Mouse (Mus musculus): ENCODE results near the gene Gm20479.
A peak's percentile ranks its signal among the peaks of the same experiment; 100 is the strongest.

The Gm20479 gene

DNA sequence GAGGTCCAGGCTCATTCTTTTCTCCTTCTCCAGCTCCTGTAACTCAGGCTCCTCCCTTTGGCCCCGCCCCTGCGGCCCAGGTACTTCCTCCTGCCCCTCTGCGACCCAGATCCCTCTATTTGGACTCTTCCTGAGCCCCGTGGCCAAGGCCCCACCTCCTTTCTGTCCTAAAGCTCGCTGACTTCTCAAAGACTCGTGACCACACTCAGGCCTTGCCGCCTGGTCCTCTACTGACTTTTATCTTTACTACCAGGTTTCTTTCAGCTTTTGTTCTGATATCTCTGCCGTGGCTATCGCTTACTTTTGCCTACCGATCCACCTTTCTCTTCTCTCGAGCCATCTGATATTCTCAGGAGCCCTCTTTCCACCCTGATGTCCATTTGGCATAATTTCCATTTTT, 10.8 kb upstream of the Gm20479 start:
- DNase-seq (ENCODE audit: low spot score), result no peak

DNA sequence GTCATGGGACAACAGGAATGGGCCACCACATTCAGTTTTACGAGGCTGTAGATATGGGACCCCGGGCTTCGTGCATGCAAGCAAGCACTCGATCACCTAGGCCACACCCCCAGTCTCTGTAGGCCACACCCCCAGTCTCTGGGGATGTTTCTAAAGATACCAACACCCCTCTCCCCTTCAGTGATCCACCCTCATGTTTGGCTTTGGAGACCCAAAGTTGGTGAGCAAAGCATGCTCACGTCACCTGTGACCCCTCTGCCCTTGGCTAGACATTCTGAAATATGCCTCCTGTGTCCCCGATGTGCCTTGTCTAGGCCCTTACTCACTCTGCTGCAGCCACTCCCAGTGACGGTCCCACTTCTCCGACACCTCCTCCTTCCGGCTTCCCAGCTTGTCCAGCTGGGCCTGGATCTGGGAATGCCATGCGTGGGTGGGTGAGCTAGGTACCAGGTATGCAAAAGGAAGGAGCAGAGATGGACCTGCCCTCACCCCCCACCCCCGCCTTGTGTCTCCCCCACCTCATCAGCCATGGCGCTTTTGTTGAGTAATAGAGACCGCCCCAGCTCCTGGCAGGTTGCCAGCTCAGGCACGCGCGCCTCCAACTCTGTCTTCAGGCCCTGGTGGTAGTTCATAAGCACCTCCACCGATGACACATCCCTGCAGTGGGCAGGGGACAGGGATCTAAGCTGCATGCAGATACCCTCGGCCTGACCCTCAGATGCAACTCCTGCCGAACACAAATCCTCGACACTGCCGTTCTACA, 9.0 kb upstream of the Gm20479 start:
- no peak for DNase-seq (ENCODE audit: low spot score)

DNA sequence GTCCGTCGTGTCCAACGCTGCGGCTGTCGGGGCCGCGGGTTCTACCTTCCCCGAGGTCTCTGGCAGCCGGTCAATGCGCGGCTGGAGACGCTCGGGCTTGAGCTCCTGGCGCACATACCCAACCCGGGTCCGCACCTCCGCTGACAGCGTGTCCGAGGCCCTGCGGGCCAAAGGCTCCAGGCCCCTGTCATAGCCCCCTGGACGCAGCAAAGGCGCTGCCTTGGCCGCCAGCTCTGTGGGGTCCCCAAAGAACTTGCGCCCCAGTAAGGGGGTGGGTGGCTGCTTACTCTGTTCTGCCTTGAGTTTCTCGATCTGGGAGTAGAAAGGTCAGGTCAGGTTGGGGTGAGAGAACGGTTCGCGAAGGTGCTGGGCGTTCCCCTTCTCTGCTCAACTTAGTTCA, 7.2 kb upstream of the Gm20479 start:
- DNase-seq (ENCODE audit: low spot score), result no peak

DNA sequence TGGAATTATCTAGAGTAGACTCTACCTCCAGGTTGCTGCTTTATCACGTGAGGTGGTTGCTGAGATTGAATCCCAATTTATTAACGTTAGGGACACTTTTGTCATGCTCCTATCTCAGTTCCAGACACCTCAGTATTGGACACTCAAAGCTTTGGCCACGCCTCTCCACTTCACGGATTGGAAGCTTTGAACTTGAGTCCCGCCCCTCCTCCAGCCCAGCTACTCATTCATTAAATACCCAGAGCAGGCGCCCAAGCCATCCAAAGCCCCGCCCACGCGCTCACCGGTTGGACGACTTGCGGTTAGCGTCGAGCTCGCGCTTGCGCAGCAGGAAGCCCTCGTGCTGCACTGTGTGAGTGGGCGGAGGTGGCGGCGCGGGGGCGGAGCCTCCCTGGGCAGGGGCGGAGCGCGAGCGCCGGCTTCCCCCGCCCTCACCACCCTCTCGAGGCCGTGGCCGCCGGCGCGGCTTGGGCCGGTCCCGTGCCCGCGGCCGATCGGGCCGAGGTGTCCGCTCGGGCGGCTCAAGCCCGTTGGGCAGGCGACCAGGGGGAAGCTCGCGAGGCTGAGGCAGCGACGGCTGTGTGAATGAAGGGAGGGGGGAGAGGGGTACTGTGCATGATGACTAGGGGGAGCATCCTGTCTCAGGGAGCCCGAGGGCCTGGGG, 4.2 kb upstream of the Gm20479 start:
- peak; percentile 98 for DNase-seq (ENCODE audit: low spot score)

DNA sequence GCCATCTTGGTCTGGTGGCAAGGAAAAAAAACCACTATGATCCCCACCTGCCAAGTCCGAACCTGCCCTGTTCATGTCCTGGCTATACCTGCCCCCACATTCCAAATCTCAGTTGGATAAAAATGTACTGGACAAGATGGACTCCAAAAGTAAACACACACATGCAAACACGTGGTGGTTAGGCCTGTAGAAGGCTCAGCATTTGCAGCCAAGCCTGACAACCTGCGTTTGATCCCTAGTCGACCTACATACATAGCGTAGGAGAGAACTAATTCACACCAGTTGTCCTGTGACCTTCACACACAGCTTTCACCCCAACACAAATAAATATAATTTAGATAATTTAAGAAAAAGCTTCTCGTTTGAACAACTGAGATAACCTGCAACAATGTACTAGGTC, 3.5 kb upstream of the Gm20479 start:
- DNase-seq (ENCODE audit: low spot score), result no peak

DNA sequence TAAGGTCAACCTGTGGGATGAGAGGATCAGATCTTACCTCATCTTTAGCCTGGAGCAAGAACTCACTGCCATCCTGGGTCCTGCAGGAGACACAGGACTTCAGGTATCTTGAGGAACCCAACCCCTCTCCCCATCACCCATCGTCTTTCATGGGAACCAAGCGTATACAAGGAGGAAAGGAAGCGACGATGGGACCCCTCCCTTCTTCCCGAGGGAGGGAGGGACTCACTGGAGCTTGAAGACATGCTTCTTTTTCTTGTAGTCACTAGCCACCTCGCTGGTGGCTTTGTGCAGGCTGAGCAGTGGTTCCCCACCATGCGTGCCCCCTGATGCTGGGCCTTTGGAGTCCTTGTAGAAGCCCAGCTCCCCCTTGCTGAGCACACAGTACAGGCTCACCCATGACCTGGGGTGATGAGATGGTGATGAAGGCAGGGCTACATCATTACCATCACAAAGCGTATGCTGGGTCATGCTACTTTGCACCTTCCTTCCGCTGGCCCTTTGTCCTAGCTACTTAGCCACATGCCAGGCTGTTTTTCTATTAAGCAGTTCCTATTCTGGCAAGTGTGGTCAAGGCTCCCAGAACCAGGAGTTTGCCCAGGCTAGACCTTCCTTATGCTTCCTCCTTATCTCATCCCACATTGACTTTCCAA, 2.6 kb upstream of the Gm20479 start:
- DNase-seq (ENCODE audit: low spot score), result no peak

DNA sequence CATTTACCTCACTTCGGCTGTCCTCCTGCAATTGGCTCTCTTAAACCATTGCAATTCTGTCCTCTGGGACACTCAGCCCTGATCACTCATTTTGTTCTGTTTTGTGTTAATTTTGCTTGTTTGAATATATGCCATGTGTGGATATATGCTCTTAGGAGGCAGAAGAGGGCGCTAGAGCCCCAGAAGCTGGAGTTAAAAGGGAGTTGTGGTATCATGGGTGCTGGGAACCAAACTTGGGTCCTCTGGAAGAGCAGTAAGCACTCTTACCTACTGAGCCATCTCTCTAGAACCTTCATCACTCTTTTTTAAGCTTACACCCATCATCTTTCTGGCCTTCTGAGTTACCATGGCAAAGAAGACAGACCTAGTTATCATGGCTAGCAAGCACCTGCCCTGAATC, 1.9 kb upstream of the Gm20479 start:
- DNase-seq (ENCODE audit: low spot score), result no peak

DNA sequence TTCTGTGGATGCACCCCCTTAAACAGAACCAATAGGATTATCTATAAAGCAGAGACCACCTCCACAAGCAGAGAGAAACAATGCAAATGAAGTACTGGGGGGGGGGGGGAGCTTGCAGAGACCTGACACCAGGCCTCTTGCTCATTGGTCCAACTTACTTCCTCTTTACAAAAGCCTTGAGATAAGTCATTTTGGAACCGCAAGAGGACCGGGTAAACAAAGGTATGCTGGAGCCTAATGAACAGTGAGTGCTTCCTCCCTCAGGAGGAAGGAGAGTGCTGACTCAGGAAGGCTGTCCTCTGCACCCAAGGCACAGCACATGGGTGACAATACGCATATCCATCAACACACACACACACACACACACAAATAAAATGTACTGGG, 368 bp upstream of the Gm20479 start:
- DNase-seq (ENCODE audit: low spot score), result no peak

DNA sequence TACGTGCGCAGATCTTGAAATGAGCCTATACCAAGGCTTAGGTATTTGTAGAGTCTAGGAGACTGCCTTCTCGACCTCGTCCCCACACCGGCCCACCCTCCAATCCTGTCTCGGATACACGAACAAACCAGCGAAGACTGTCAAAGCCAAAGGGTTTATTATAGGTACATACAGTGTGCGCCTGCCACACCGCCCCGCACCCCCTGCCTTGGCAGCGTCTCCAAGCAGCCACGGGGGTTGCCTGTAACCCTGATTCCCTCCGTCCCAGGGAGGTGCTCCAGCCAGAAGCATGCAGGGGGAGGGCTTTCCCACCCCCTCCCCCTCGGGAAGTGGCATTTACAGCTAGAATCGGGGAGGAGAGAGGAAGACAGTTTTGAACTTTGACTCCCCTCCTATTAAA, 971 bp downstream of the Gm20479 start:
- DNase-seq (ENCODE audit: low spot score), result no peak

DNA sequence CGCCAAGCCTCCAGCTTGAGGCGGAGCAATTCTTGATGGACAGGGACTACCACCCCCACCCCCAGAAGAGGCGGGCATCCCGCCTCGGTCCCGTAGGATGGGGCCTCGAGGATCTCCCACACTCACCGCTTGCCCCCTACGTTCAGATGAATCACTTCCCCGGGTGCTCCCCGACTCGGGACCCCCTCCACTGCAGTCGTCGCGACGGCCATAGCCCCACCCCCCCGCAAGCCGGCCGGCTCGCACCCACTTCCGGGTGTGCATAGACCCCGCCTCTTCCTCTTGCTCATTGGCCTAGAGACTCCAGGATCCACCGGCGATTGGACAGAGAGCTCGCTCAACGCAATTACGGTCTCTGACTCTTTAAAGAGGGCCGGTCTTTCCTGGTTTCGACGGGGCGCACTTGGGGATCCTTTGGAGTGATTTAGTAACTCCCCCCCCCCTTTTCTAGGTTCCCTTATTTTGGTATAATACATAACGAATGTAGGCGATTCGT, 1.4 kb downstream of the Gm20479 start, which contains the start of gene Shkbp1:
Gene Shkbp1 (minus strand): TSS at position 275 of the 496 bp plus-strand sequence.
- DNase-seq (ENCODE audit: low spot score), result peak; percentile 66

DNA sequence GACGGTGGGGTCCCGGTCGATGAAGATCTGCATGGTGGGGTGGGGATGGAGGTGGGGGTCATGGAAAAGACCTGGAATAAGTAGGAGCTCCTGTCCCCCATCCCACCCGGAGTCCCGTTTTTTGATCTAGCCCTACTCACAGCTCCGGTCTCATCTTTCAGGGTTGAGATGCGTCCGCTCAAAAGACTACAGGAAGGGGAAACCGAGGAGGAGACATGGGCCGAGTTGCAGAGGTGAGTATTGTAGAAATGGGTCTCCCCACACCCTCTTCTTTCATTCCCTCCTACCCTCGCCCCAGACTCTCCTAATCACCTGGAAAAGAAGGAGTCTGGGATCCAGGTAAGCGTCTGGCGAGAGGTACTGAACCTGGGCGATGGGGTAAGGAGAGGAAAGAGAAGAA, 2.0 kb downstream of the Gm20479 start:
- no peak for DNase-seq (ENCODE audit: low spot score)

DNA sequence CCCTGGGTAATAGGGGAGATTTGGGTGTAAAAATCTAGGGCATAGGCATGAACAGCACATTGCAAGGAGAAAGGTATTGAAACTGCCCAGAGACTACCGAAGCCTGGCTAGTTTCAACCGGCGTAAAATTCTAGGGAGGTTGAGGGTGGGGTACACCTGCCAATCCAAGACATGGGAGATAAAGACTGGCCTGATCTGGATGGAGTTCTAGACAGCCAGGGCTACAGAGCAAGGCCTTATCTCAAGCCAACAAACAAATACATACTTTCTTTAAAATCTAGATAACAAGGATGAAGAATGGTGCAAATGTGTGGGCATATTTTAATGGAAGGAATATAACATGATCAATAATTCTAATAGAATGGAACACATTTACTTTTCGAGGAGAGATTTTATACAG, 2.4 kb downstream of the Gm20479 start:
- no peak for DNase-seq (ENCODE audit: low spot score)

DNA sequence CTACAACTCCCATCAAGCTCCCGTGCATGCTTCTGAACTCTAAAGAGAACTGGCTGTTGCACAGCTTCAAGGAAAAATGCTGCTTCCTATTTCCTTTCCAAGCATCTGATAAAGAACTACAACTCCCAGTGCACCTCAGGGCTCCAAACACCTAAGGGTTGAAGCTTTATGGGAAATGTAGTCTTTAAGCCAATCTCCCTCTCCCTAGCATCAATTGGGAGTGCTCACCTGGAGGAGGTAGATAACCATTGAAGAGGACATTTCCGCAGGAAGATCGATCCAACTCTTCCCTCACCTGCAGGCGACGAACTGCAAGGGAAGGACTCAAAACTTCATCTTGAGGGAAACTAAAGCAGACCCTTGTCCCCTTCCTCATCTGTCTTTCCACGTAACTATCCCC, 3.1 kb downstream of the Gm20479 start:
- DNase-seq (ENCODE audit: low spot score), result no peak

DNA sequence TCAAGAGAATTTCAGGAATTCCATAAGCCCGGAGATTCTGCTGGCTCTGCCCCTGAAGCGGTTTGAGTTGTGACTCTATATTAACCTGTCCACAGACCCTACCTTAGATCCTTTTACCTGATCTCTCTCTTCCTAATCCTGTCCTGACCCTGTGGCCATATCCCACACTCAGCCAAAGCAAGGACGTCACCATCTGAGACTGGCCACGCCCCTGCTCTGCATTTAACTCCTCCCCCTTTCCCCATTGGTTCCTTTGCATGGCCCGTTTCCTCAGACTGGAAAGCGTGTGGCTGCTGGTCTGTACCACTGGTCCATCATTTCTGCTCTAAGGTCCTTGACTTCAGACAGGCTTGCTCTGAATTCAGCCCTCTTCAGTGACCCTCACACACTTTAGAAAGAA, 11.8 kb downstream of the Gm20479 start:
- no peak for DNase-seq (ENCODE audit: low spot score)

DNA sequence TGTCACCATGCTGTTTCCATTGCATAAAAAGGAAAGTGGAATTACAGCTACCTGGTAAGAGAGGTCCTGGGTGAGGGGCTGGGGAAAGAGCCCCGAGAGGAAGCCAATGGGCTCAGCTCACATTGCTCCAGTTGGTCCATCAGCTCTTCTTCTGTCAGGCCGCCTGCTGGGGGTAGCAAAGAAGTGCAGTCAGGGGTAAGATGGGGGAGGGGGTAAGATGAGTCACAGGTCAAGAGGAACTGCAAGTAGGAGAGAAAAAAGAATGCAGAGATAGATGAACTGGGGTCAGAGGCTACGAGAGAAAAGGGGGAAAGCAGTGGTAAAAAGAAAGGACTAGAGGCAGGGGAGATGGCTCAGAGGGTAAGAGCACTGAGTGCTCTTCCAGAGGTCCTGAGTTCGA, 14.6 kb downstream of the Gm20479 start:
- DNase-seq (ENCODE audit: low spot score), result no peak

DNA sequence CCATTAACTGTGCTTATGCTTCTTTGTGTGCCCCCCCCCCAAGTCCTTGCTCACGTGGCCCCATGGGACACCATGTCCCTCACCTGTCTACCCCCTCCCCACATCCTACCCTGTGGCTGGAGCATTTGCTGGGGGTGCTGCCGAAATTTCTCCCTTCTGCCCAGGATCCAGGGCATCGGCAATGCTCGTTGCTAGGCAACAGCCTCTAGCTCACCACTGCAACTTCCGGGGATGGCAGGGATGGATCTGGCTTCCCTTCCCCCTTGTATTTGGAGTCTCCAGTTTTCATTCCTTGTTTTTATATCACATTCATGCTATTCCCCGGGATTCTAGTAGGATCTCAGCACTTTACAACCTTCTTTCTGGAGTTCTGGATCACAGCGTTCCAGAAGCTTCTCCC, 17.7 kb downstream of the Gm20479 start:
- no peak for DNase-seq (ENCODE audit: low spot score)

DNA sequence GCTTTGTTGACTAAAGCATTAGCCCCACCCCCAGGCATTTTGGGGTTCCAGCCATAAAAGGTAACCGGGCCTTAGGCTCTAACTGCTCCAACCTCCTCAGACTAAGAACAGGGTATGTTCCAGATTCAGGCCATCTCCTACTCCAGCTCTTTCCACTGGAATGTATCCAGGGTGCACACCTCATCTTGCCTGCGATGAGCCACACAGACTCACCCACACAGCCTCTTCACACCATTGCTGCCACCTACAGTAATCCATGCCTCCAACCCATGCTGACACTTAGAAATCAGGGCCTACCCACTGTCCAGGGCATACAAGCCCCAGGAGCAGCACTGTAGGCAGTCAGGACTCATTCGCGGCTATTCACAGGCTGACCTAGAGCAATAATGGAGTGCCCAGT, 18.1 kb downstream of the Gm20479 start:
- no peak for DNase-seq (ENCODE audit: low spot score)

DNA sequence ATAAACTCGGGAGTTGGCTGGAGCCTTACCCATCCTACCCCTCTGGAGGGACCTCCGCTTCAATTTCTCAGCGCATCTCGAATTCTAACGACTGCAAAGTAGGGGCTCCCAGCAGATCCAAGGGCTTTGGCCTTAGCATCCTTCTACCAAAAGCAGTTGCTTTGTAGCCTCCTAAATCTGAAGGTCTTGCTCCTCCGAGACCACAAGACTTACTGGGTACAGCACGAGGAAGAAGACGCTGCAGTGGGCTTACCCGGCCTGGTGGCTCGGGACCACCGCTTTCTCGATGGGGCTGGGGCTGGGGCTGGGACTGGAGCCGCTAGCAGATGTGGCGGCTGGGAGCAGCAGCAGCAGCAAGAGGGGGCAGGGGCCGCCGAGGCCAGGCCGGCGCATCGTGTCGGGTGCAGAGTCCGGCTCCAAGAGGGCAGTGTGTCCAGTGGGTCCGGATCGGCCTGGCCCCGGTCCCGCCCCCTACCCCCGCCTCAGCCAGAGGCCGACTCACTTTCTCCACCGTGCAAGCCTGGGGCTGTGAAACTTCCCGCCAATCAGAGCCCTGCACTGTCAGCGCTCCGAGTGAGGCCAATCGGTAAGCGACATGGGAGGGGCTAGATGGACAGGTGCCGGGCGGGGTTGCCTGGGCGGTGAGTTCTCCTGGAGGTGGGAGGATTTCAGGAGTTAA, 19.9 kb downstream of the Gm20479 start, which contains the start of gene Ltbp4:
Gene Ltbp4 (minus strand): TSS at position 518 of the 679 bp plus-strand sequence.
- DNase-seq (ENCODE audit: low spot score), result no peak

DNA sequence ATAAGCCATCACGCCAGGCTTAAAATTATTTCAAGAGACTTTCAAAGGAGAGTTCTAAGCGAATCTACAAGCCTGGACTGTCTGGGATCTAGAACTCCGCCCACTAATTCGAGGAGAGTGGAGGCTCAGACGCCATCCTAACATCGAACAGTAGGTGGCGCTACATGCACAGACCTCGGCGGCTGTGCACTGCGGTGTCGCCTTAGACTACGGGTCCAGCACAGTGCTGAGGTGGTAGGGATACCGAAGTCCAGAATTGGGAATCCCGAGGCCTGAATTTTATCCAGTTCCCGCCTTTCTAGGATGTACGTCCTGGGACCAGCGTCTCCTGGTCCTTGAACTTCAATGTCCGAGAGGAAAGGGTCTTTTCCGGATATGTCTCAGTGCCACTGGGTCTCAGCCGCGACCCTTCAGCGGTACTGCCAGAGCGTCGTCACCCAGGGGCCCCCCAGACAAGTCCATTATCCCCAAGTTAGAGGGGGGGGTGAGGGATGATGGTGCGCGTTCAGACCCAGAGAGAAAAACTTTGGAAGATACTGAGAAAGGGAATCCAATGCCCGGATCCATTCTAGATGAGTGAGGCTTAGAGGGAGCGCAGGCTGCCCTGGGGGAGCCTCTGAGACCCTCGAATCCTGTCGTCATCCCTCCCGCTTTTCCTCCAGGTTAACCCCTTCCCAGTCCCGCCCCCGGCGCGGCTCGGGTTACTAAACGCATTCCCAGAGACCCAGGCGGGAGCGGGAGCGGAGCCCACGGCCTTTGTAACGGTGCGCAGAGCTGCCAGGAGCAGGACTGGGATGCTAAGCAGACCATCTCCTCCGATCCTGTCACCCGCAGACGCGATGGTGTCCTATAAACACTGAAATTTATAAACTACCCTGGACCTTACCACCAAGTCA, 21.0 kb downstream of the Gm20479 start:
- peak; percentile 94 for DNase-seq (ENCODE audit: low spot score)

DNA sequence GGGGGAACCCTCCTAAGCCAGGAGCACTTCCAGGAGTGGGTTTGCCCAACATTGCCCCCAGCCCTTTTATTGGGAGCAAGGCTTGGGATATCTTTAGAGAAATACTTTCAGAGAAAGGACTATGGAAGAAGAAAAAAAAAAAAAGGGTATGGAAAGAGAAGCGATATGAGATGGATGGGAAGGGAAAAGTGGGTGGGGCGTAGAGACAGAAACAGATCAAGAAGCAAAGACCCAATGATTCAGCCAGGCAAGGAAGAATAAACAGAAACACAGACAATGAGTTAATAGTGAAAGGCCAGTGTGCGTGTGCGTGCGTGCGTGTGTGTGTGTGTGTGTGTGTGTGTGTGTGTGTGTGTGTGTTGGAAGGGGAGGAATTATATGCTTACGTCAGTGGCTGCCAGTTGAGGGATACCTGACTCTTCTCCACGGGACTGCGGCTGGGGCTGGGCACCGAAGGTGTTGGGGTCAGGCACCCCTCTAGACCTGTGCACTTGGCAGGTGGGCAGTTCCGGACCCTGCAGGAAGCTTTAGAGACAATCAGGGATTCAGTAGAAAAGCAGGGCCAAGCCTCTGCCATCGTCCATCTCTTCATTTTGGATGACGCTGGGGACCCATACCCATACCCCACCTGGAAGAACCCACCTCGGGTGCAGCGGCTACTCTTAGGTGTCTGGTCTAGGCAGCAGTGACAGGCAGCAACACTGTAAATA, 22.1 kb downstream of the Gm20479 start:
- no peak for DNase-seq (ENCODE audit: low spot score)

DNA sequence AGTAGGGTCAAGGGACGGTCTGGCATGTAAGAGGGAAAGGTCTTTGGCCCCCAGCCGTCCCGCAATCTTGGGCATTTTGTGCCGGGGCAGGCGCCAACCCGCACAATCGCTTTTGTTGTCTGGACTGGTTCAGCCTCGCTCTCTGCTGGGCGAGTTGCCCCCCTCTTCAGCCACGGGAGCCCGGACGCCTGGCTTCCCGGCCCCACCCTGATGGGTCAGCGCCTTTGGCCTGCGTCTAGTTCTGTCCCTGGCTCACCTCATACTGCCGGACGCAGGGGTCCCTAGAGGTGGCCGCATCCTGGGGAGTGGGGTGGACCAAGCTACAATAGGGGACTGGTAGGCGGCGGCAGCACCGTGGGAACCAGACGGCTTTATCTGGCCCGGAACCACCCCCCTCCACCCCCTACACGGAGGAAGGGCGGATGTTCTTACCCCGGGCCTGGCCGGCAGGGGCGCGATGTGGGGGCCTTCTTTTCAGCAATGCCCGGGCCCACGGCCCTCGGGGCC, 22.8 kb downstream of the Gm20479 start:
- DNase-seq (ENCODE audit: low spot score), result no peak
